Mouse (Mus musculus) hindlimb bud, embryonic 11.5 days (tissue): ENCODE measurements around the gene Rfx6.

ENCODE experiments used
- DNase-seq: peaks from one replicate; pipeline ENCODE4 v3.0.0-alpha.2; 2012; ENCODE audit warnings: low read depth, low spot score; ENCODE audit errors: extremely low spot score

Gene Rfx6

DNA sequence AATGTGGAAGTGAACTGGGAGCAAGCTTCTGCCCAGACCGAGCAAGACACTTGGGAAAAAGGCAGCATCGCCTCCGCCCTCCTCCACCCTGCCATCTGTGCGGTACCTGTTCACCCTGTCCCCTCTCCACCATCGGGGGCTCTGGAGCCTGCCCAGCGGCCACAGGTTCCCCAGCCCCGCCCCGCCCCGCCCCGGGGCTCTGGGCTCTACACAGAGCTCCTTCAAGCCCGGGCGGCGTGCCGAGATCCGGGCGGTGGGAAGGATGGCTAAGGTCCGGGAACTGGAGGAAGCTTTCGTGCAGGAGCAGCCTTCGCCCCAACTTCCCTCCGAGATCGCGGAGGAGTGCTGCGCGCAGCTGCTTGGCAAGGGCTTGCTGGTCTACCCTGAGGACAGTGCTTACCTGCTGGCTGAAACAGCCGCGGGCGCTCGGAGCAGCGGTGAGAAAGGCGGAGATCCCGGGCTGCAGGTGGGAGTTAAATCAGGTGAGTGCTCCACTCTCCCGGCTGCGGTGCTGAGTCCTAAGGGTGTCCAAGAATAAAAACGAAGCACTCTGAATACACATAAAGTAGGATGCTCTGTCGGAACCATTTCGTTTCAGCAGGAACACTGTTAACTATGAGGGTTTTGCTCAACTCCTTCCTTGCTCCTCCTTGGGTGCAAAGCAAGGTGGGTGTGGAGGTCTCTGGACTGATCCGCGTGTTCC, at the start of gene Rfx6:
Rfx6 (plus strand) TSS at position 209 of the 703 bp plus-strand sequence.
- DNase-seq: no peak

DNA sequence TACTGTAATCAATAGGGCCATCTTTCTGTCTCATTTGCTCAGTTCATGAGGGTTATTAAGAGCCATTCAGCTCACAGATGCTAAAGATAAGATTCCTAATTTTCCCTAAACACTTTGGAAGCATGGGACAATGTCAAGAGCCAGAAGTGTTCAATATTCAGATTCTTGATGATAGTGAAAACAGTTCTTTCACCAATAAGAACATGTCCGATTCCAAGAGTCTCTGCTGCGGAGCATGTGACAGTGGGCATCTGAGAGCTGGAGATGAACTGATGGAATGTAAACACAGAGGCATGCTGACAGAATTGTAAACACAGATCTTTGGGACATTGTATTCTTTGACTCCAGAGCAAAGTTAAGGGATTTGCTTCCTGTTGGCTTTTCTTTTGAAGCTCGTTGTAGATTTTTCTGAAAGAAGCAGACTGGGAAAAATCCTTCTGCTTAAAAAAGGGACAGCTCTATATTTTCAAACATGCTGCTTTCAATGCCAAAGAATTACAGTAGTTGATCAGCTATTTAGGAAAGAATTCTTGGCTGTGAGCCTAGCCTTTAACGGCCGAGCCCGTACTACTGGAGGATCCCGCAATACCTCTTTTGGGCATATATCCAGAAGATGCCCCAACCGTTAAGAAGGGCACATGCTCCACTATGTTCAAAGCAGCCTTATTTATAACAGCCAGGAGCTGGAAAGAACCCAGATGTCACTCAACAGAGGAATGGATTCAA, 46.0 kb upstream of the Rfx6 start, which contains the start of gene Gprc6a:
Gprc6a (minus strand) TSS at position 51 of the 726 bp plus-strand sequence.
- DNase-seq: no peak

- no peak for DNase-seq
Measured at GRCm38 (mm10) chr10:51649506-51650221, 27.9 kb upstream of the Rfx6 start.

- DNase-seq: no peak
Measured at GRCm38 (mm10) chr10:51657324-51657723, 20.2 kb upstream of the Rfx6 start.

DNA sequence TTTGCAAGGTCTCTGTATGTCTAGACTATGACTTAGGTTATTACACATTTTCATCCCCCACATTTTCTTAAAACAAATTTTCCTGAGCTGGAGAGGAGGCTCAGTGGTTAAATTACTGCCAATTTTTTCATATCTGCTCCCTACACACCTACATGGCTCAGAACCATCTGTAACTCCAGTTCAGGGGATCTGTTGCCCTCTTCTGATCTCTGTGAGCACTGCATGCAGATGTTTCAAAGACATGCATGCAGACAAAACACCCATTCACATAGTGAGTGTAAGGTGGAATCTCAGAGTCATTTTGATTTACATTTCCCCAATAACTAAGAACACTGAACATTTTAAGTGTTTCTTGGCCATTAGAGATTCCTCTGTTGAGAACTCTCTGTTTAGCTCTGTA, 8.2 kb upstream of the Rfx6 start:
- no peak for DNase-seq

GRCm38 (mm10) chr10:51671583-51671982, 6.0 kb upstream of the Rfx6 start:
- DNase-seq: no peak

DNA sequence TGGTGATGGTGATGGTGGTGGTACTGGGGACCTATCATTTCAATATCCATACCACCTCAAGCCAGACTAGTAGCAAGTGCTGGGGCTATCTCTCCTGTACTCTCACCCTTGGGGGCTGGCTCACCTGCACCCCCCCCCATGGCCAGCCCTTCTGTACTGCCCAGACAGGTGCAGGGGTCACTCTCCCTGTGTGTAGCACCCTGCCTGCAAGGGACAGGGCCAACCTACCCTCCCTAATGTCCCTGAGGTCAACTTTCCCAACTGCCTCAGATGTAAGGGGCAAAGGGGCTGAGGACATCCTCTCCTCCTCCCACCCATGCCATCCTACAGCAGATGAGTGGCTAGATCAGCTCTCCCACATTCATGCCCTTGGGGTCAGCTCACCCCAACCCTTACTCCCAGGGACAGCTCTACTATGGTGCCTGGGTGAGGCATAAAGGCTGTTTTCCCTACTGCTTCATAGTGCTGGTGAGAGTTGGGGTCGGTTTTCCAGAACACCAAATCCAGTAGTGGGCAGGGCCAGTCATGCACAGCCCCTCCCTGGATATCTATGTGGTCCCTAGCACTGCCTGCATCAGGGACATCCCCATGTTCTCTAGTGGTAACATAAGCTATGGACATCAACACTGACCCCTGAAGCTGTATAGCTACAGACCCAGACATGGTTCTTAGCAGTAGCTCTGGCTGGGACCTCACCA, 5.3 kb upstream of the Rfx6 start:
- DNase-seq: no peak

GRCm38 (mm10) chr10:51678251-51678639, 689 bp downstream of the Rfx6 start:
- DNase-seq: no peak

DNA sequence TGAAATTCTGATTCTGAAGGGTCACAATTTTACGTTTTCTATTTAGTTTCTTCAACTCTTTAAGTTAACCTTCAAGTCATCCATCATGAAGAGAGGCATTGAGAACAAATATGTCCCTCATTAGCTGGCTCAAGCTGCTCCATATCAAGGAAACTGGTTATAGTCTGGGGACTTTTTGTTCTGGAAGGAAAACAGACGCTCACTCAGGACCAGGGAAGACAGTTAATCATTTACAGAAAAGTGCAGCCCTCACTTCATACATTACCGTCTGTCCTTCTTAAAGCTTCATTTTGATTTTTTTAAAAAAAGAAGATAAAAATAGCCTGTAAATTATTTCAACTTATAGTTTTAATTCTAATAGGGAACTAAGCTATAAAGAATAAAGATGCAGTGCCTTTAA, 43.3 kb downstream of the Rfx6 start:
- no peak for DNase-seq

DNA sequence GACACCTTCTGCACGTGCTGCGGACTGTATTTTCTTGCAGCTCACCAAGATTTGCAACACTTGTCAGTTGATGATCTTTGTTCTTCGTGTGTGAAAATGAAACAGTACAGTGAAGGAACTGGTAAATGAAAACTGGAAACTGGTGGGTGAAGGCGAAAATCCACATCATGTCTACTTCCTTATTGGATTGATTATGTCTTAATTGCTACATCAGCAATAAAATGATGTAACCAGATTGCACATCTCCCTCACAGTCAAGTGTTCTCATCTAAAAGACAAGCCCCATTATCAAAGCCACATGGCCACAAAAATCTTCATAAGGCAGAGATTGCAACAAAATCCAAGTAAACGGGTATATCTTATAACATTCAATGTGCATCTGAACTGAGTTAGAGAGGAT, 83.9 kb downstream of the Rfx6 start:
- DNase-seq: no peak

- DNase-seq: no peak
Measured at GRCm38 (mm10) chr10:51763241-51763640, 85.7 kb downstream of the Rfx6 start.

- no peak for DNase-seq
Measured at GRCm38 (mm10) chr10:51768445-51768844, 90.9 kb downstream of the Rfx6 start.

DNA sequence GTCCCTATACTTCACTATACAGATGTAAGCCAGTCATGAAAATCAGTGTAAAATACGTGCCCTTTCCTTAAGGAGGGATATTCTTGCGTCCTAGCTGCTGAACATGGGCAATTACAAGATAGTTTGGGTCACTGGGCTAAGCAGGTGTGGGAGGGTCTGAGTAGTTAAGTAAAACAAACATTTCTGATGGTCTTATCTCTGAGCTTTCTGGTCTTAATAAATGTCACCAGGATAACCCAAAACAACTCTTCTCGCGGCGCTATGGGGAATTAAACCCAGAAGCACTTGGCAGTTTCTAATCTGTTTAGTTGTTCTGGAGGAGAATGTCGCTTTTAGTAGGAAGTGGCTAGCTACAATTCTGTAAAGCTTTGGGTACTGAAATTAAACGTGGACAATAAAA, 91.7 kb downstream of the Rfx6 start:
- DNase-seq: no peak

DNA sequence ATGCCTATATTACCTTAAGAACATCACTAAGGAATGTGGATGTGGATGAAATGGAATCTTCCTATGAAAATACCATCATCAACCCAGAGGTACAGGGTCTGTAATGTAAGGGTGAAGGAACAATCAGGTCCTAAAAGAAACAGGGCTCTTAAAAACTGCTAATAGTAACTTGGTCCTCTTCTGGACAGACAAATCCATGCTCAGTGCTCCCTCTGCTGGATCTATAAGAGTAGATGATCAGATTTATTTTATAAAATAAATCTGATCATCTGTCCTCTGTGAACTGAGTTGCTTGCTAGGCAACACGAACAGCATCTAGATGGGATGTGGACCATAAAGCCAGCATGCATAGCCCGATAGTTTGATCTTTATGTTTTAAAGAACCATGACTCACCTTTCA, 102.1 kb downstream of the Rfx6 start:
- DNase-seq: no peak
